Mouse (Mus musculus) ovary, postnatal 14 days (tissue): ENCODE results near the gene Col6a3.
A peak's percentile ranks its signal among the peaks of the same experiment; 100 is the strongest.

Source experiments
- DNase-seq: peaks from one replicate; pipeline ENCODE4 v3.0.0; 2022; ENCODE audit warnings: low spot score

Gene Col6a3

GRCm38 (mm10) chr1:90797276-90797891 is 46.4 kb downstream of the Col6a3 start:
- peak; percentile 33 for DNase-seq

DNA sequence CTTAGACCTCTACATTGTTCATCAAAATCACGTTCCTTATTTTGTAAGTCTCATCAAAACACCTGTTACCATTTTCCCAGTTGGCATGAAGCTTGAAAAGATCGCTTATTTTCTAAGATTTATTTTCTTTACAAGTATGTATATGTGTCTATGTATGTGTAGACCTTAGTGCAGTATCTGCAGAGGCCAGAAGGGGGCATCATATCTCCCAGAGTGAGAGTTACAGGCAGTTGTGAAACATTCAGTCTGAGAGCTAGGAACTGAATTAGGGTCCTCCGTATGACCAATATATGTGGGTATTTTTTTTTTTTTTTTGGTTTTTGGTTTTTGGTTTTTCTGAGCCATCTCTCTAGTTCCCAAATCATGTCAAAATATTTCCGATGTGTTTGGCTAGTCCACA is 50.4 kb downstream of the Col6a3 start:
- DNase-seq: no peak

DNA sequence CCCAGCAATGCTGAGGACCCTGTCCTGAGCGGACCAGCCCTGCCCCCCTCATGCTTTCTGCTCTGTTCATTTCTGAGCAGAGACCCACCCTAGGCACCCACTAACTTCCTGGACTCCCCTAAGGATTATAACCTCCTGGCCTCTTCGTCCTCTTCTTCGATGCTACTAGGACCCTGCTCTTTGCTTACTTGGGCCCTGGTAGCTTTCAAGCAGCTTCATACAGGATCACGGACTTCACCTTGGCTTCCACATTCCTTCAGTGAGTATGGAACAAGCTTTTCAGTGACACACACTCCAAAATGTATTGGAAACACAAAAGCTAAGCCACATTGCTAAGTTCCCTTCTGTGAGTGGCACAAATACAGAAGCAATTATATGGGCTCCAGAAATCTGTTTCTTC is 52.8 kb downstream of the Col6a3 start:
- no peak for DNase-seq

- no peak for DNase-seq
Observed at GRCm38 (mm10) chr1:90789506-90789905, 54.3 kb downstream of the Col6a3 start.

GRCm38 (mm10) chr1:90780446-90780845 is 63.3 kb downstream of the Col6a3 start:
- DNase-seq: no peak

- DNase-seq: no peak
Observed at GRCm38 (mm10) chr1:90779072-90779471, 64.7 kb downstream of the Col6a3 start.

- peak; percentile 33 for DNase-seq
Observed at GRCm38 (mm10) chr1:90775477-90776241, 68.1 kb downstream of the Col6a3 start.

- no peak for DNase-seq
Observed at GRCm38 (mm10) chr1:90771172-90771571, 72.6 kb downstream of the Col6a3 start.

GRCm38 (mm10) chr1:90770027-90770426 is 73.7 kb downstream of the Col6a3 start:
- DNase-seq: no peak

DNA sequence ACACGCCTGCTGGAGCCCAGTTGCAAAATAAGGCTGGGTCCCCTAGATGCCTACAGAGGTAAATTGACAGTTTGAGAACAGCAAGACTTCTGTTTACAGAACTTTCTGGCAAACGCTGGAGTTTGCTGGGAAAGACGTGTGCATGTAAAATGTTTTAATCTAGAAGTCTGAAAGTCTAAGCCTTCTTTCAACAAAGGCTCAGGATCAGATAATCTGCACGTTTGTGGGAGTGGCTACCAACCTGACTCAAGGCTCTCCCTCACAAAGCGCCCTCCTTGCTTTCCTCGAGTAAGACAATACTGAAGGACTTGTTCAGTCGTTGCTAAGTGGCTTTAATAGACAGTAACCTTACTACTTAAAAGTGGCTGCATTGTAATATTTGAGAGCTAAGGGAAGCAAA is 74.5 kb downstream of the Col6a3 start:
- no peak for DNase-seq

GRCm38 (mm10) chr1:90758091-90758673 is 85.6 kb downstream of the Col6a3 start:
- DNase-seq: no peak

- DNase-seq: no peak
Observed at GRCm38 (mm10) chr1:90753869-90754563, 89.8 kb downstream of the Col6a3 start.

GRCm38 (mm10) chr1:90751221-90751620 is 92.5 kb downstream of the Col6a3 start:
- no peak for DNase-seq

- no peak for DNase-seq
Observed at GRCm38 (mm10) chr1:90750169-90750568, 93.6 kb downstream of the Col6a3 start.

GRCm38 (mm10) chr1:90748544-90748943 is 95.2 kb downstream of the Col6a3 start:
- no peak for DNase-seq

DNA sequence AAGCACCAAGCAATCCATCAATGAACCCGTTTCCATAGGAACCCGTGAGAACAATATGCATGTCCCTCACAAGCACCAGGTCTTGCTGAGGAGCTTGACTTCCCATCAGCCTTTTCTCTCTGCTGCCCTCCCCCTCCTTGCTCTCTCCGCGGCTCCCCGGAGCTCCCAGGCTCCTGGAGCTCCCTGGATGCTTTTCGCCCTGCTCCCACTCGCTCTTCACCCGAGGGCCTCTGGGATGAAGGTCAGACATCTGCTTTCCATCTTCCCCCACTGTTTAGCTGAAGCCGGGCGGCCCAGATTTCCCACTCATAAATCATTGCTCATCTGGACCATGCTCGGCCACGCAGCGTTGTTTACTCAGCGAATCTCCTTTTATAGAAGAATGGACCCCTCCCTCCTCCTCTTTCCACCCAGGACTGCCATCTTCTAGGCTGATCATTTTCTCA is 99.8 kb downstream of the Col6a3 start:
- peak; percentile 64 for DNase-seq

DNA sequence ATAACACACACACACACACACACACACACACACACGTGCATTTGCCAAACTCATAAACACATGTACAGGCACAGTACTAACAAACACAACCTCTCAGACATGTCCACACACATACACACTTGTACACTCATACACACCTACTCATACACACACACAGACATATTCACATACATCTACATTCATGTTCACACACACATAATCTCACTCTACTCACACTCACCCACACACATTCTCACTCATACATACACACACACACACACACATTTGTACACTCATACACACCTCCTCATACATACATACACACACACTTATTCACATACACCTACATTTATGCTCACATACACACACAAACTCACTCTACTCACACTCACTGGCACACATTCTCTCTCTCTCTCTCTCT is 100.3 kb downstream of the Col6a3 start:
- DNase-seq: no peak

DNA sequence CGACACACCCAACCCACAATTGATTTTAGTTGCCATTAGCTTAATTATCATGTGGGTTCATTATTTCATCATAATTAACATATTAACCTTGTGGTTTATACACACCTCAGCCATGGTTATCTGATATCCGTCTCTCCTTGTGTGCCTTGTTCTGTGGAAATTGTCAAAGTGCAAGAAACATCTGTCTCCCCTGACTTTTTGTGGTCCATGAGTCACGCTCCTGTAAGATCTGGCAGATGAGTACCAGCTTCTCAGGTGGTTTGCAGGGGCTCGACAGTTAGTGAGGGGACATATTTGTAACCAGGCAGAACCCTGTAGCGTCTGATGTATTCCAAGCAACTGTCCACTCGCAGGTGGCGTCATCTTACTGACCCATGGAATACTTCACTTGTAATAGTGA is 101.1 kb downstream of the Col6a3 start:
- DNase-seq: no peak

DNA sequence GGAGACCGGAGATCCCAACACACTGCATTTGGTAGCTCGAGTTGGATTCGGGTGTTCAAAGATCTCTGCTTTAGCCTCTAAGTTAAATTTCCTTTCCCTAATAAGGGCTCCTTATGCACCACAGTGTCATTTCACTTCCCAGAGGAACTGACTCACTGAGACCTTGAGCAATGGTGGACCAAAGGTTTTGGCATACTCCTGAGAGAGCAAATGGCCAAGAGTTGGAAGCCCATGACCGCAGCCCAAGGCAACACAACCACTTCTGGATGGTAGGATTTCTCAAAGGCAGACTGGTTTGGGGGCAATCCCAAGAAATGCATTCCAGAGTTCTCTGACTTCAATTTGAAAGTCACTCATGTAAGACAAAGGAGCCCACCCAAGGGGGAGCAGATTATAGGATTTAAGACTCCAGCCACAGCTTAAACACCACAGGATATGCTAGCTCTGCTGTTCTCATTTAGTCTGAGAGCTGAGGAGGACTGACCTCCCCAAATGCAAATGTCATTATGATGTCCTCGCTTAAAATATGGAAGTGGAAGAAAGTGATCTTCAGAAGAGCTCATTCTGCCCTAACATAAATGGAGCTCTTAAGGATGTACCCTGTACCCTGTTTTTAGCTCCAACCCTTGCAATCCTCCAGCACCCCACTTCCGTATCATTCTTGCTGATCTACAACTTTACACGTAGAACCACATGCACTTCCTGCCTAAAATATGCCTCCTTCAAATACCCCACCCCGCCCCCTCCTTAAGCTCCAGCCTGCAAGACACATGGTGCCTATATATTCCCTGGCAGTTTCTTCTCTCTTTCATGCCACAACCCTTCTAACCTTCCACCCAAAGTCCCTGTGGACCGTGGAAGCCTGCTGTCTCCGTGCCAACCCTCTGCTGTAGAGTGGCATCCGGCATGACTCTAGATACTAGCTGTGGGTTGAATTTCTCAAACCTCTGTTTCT is 103.3 kb downstream of the Col6a3 start:
- no peak for DNase-seq

GRCm38 (mm10) chr1:90738913-90739312 is 104.9 kb downstream of the Col6a3 start:
- no peak for DNase-seq

DNA sequence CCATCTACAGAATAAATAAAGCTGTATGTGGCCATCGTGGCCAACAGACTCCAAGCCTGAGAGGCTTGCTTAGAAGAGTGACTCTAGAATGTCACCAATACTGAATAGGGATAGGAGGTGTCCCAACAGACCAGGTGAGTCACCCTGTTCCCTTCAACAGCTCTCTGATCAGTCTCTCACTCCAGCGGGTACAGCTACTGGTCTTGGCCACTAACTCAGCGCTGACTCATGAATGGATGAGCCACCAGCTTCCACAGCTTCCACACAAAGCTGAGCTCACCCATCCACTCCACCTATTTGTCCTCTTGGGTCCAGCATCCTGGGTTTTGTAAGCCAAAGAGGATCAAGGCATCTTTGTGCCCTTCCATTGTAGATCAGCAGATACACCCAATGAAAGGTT is 114.3 kb downstream of the Col6a3 start:
- no peak for DNase-seq

GRCm38 (mm10) chr1:90723754-90724153 is 120.0 kb downstream of the Col6a3 start:
- DNase-seq: no peak
